Mouse (Mus musculus) A20 (cell line): Measurements from ENCODE around the gene Gabrb1.

Source experiments
- DNase-seq: peaks from one replicate; pipeline ENCODE4 v3.0.0-alpha.2; 2011; ENCODE audit warnings: low read depth, low spot score

Gabrb1 gene

DNA sequence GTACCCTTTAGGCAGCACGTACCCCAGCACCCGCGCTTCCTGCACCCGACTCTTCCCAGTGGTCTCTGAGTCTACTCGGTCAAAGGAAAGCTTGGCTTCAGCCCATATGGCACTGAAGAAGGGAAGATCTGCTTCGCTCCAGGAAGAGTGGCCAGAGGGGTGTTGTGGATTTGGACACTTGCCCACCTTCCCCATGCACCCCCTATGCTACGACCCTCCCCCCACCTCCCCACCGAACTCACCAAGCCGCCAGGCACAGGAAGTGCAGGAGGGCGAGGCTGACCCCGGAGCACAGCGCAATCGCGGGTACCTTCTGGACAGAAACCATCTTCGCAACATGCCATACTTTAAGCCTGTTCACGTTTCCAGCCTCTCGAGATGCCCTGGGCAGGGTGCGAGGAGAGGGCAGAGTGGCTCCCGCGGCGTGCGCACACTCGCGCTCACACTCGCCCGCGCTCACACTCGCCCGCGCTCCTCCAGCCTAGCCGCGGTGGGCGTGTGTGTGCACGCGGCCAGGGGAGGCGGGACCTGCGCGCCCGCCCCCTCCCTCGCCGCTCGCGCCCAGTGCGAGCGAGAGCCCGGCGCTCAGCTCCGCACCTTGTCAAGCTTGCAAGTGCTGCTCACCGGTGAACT is at the start of gene Gabrb1:
Gabrb1 (plus strand) TSS at position 632 of the 633 bp plus-strand sequence.
- no peak for DNase-seq

- DNase-seq, result no peak
Measured at GRCm38 (mm10) chr5:71608735-71609134, 49.2 kb upstream of the Gabrb1 start.

- DNase-seq, result no peak
Measured at GRCm38 (mm10) chr5:71614311-71614710, 43.6 kb upstream of the Gabrb1 start.

GRCm38 (mm10) chr5:71616734-71617133 is 41.2 kb upstream of the Gabrb1 start:
- DNase-seq, result no peak

GRCm38 (mm10) chr5:71627820-71628219 is 30.1 kb upstream of the Gabrb1 start:
- no peak for DNase-seq

- DNase-seq, result no peak
Measured at GRCm38 (mm10) chr5:71639804-71640203, 18.1 kb upstream of the Gabrb1 start.

DNA sequence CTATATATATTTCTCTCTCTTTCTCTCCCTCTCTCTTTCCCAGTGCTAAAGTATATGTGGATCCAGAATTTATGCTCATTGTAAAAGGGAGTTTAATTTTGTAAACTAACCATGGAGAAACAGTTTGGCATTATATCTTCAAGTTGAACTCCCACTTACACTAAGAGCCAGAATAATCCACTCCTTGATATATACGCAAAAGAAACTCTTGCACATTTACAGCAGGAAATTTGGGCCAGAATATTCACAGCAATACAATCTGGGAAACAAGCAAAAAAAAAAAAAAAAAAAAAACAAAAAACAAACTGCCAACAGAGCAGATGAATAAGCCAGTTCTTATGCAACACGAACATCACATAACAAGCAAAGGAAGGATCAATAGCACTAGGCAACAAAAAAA is 9.8 kb upstream of the Gabrb1 start:
- no peak for DNase-seq

- no peak for DNase-seq
Measured at GRCm38 (mm10) chr5:71654056-71654455, 3.9 kb upstream of the Gabrb1 start.

- DNase-seq, result no peak
Measured at GRCm38 (mm10) chr5:71656771-71657170, 1.1 kb upstream of the Gabrb1 start.

- no peak for DNase-seq
Measured at GRCm38 (mm10) chr5:71658115-71658497, 193 bp downstream of the Gabrb1 start, which contains the start of gene Gabra4. TSS of gene Gabra4 (minus strand) at chr5:71658308.

GRCm38 (mm10) chr5:71665593-71665992 is 7.7 kb downstream of the Gabrb1 start:
- no peak for DNase-seq

- no peak for DNase-seq
Measured at GRCm38 (mm10) chr5:71699696-71700467, 42.0 kb downstream of the Gabrb1 start.

GRCm38 (mm10) chr5:71700468-71701272 is 42.8 kb downstream of the Gabrb1 start:
- no peak for DNase-seq

DNA sequence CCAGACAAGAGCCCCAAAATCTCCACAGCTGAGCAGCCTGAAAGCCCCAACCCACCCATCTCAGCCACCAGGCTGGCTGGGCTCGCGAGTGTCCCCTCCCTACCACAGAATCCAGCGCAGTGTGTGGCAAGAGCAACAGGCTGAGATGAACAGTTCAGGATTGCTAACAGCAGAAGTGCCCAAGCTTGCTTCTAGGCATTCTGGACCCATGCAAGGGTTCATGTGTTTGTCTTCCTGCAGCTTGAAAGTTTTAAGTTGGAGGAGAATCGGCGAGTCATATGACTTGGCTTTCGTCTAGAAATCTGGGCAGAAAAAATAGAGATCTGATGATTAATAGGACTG is 43.3 kb downstream of the Gabrb1 start:
- DNase-seq, result no peak

DNA sequence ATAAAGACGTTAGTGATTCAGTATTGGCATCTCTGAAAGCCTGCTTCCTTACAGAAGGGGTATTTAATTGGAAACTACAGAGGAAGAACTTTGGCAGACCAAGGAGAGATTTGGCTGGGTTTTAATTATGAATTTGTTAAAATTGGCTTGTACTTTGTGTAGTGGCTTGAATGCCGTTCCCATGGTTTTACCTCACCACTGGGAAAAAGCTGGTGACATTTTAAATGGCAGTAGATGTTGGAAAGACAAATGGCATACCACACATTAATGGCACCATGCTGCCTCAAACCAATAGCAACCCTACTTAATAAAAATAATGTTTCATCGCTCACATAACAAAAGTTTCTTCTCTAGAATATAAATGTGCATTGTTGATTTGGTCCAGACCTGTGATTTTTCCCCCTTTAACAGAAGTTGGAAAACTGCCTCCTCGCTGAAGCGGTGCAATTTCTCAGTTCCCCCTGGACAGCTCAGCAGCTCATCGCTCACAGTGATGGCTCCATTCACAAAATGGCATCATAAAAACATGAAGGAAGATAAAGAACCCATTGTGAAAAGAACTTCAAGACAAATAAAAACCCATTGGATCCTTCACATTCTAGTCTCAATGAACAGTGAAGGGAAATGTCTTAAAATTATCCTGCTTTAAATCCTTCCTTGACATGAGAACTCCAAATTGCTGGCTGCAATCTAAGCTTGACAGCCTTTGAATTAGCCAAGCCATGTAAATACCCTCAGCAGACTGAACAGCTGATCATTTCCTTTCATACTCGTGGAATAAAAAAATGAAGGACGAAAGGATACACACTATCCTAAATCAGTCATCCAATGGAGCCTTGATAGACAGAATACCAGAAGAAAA is 75.2 kb downstream of the Gabrb1 start:
- DNase-seq, result no peak

DNA sequence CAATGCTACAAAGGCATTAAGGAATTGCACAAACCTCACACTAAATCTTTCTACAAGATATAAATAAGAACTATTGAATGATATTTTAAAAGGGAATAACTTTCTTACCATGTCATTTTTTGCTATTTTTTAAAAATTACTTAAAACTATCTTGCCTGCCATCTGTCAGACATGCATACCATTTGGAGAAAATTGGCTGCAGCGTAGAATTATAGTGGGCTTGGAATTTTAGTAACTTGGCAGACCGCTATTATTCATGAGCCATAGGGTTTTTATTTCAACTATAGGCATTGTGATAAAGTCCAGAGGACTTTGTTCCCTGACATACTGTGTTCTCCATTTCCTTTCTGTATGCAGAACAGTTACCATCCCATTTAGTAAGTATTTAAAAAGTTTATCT is 89.5 kb downstream of the Gabrb1 start:
- DNase-seq, result no peak

GRCm38 (mm10) chr5:71753966-71754365 is 96.1 kb downstream of the Gabrb1 start:
- no peak for DNase-seq

DNA sequence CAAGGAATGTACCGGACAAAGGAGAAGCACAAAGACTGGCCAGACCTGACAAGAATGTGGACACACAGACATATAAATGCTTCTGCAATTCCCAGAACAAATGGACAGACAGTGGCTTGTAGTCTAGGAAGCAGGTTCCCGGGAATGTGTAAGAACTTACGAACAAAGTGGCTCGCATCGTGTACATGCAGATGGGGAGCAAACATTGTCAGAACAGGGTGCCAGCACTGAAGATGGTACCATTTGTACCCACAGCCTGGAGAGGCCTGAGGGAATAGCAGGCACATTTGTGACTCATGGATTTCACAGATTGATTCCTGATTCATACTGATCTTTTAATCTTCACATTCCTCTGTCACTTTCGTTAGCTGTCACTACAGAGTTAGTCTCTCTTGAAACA is 103.2 kb downstream of the Gabrb1 start:
- DNase-seq, result no peak

DNA sequence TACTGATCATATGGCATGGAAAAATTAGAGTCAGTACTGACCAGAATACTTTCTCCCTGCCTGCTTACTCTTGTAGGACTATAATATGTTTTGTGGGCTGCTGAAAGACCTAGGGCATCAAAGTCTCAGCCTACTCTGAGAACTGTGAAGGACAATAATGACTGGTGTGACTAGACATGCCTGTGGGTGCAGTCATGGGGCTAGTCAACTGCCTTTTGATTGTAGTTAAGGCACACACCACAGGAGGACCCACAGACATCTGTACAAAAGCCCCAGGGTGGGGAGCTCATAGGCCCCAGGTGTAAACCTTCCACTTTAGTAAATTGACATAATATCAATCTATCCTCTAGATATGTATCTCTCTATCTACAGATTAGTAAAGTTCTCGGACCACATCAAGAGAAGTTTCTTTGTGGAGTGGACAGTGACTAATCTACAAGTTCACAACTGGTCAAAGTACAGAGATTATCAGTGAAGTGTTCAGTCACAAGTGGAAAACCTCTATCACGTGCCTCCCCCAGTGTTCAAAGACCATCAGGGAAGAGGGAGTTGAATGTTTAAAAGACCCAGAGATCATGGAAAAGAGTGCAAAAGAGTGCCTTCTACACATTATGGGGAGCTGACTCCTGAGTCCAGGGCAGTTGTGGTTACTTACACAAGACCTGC is 123.7 kb downstream of the Gabrb1 start:
- no peak for DNase-seq

DNA sequence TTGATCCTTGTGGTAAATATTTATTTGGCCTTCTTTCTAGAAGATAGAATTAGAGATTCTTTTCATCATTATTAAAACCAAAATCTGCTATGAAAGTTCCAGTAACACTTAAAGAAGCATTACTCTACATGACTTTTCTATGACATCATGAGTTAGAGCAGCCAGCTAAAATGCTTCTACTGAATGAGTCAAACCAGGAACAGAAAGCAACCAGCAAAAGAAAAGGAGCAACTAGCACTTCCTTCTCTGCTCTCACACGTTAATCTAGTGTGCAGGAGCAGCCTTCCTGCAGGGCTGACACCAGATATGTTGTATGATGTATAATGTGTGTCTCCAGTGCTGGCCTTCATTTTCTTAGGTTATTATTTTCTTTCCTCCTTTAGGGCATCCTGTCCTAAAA is 164.9 kb downstream of the Gabrb1 start:
- peak; percentile 35 for DNase-seq

- DNase-seq, result no peak
Measured at GRCm38 (mm10) chr5:71828342-71828741, 170.4 kb downstream of the Gabrb1 start.
